Comparison of ENCODE assay signal across 8 mouse cellular contexts in genomic region chr12:5374196-5374683, GRCm38 (mm10). TPM values are rescaled to one million over a fixed set of nuclear protein-coding genes. Genes with fewer than 3 reads are reported as not detected.
DNase-seq lines count a peak whose midpoint lies in the region; ATAC-seq and TF ChIP-seq lines count a peak whose summit lies in the region.
"Had no signal": no experiment of that assay in that cellular context is flagged by ENCODE, and none has a peak within 500 bp of the region (broad histone marks: within the 10 kb centered on the region; RNA-seq: fewer than 3 reads in every experiment).

No protein-coding gene starts in this region.

- 1% methylated on average over 29 of the region's 31 CpGs for WGBS in midbrain, postnatal 0 days

- peak overlapping the region; percentile 91 for H3K4me2 ChIP-seq in midbrain, postnatal 0 days (ENCODE audit: low read depth, low read length, poor library complexity, severe bottlenecking)

- ATAC-seq in midbrain, postnatal 0 days (ENCODE audit: low FRiP score) = peak; percentile 9; the same call in 1 of the 2 replicates

- peak overlapping the region; percentile 71 for H3K4me3 ChIP-seq in left cerebral cortex, adult 2 months
- peak overlapping the region; percentile 80 for H3K4me3 ChIP-seq in midbrain, postnatal 0 days (ENCODE audit: low read depth, low read length)

- H3K27me3 ChIP-seq in midbrain, postnatal 0 days (ENCODE audit: insufficient read depth, low read length) = no peaks in the 10 kb centered on the region

- peak; percentile 21 for DNase-seq in ovary, postnatal 10 days (ENCODE audit: low spot score)
- DNase-seq in ovary, postnatal 14 days (ENCODE audit: low spot score) = no peak
- peak; percentile 75 to 78 for DNase-seq in cerebellum, postnatal 14 days
- peak; percentile 24 for DNase-seq in gastrocnemius, postnatal 14 days
- peak; percentile 40 to 54 for DNase-seq in left cerebral cortex, adult 2 months (ENCODE audit: extremely low spot score in 1 of 2, low spot score in 2 of 2)
- no peak for DNase-seq in midbrain, postnatal 0 days (ENCODE audit: low spot score)
- no peak for DNase-seq in yolk sac, embryonic 10.5 days (ENCODE audit: low spot score)

- H3K36me3 ChIP-seq in midbrain, postnatal 0 days (ENCODE audit: insufficient read depth, low read length) = no peaks in the 10 kb centered on the region

- H3K27ac ChIP-seq in left cerebral cortex, adult 2 months = peak overlapping the region; percentile 99
- peak overlapping the region; percentile 85 for H3K27ac ChIP-seq in midbrain, postnatal 0 days (ENCODE audit: low read depth, low read length)
- H3K27ac ChIP-seq: macrophage had no signal

- H3K9ac ChIP-seq in midbrain, postnatal 0 days (replicated peaks; ENCODE audit: low read length, poor library complexity, severe bottlenecking) = peak overlapping the region; percentile 89

- TF ChIP-seq CTCF in left cerebral cortex, adult 2 months (IDR thresholded peaks at IDR 0.05) = no peak
- TF ChIP-seq CTCF in midbrain, postnatal 0 days (IDR thresholded peaks at IDR 0.05) = no peak

- peaks cover 3% of the 10 kb centered on the region; the same call in 1 of the 2 replicates for H3K4me1 ChIP-seq in midbrain, postnatal 0 days (ENCODE audit: insufficient read depth, low read length)

- intact Hi-C loops in gastrocnemius, postnatal 14 days (cut with DNase I; ENCODE audit: low total_unique reads) = no loop called here
- intact Hi-C loops in left cerebral cortex, adult 2 months (cut with DNase I) = loop anchor here (5.0 to 10.0 kb wide), 3 partner anchors 102 to 1261 kb away; no protein-coding TSS in a partner anchor

- H3K9me3 ChIP-seq in midbrain, postnatal 0 days (ENCODE audit: low read length) = no peaks in the 10 kb centered on the region

RNA-seq across cellular contexts. Expression of gene Klhl29, which starts 1.2 kb away (rescaled TPM):
- total RNA-seq in gastrocnemius, postnatal 14 days (2021) = 1 to 10 TPM; 3.5 to 3.9 TPM
- total RNA-seq in left cerebral cortex, adult 2 months (2021) = 10 to 100 TPM; 43.2 to 44.3 TPM
- total RNA-seq in midbrain, postnatal 0 days (2014; rRNA removed) = 11.9 TPM in 2 replicates
- 1.8 and 2.7 TPM in 2 replicates for polyA plus RNA-seq in midbrain, postnatal 0 days (2015; fragmentation: Nextera tagmentation; extraction: Ambion mirVana)
- polyA plus RNA-seq: macrophage had no signal

Comparison
In these comparisons a context has a peak if more than half of its experiments do, and no peak if none do; other contexts are left out.
1. DNase-seq: peak in ovary, postnatal 10 days (single experiment), cerebellum, postnatal 14 days (2 of 2), gastrocnemius, postnatal 14 days (single experiment) and left cerebral cortex, adult 2 months (2 of 2); none in ovary, postnatal 14 days (single experiment), midbrain, postnatal 0 days (single experiment) and yolk sac, embryonic 10.5 days (single experiment).